Mouse (Mus musculus) cerebellum, adult 2 months (tissue): ENCODE measurements at regions not wholly inside any gene's neighbourhood (a gene's known extent, or its start where the extent isn't known, plus 50 kb on each side); places are given as distances from the start of the nearest gene placed in this dataset.

ENCODE experiments used
- CTCF ChIP-seq: fragments of 200-500 bp; IDR thresholded peaks from 2 replicates; pipeline ENCODE4 v1.5.1; 2011; ENCODE audit warnings: low read depth, mild to moderate bottlenecking, control low read depth, low read length, moderate library complexity, borderline replicate concordance; ENCODE audit not compliant: insufficient read depth
- POLR2A ChIP-seq: fragments of 200-500 bp; IDR thresholded peaks from 2 replicates; pipeline ENCODE4 v1.6.1; 2011; ENCODE audit warnings: low read length, control low read depth, borderline replicate concordance; ENCODE audit not compliant: insufficient read depth

DNA sequence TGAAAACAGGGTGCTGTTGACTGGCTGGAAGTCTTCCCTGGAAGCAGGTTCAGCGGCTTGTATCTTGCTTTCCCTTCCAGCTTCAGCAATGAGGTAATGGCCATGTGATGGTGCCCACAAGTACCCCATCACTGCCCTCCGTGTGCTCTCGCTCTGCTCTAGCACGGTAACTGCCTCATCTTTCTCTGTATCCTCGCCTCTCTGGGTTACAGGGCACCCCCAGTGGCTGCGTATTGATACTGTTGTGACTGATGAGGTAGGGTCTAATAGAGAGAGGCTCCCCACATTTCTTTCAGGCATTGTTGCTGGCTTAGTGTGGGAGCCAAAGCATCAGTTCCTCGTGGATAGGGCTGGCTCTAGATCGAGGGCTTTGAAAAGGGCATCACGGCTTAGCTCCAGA lies 147.9 kb upstream of the Pitx1 start:
- TF ChIP-seq POLR2A (no peak), CTCF (no peak)
